Mouse (Mus musculus): ENCODE results near the gene Anks1. TPM values are rescaled to one million over a fixed set of nuclear protein-coding genes. Genes with fewer than 3 reads are reported as not detected.
A peak's percentile ranks its signal among the peaks of the same experiment; 100 is the strongest.

The Anks1 gene
- polyA plus RNA-seq, 1 experiment, result 19.8 TPM

DNA sequence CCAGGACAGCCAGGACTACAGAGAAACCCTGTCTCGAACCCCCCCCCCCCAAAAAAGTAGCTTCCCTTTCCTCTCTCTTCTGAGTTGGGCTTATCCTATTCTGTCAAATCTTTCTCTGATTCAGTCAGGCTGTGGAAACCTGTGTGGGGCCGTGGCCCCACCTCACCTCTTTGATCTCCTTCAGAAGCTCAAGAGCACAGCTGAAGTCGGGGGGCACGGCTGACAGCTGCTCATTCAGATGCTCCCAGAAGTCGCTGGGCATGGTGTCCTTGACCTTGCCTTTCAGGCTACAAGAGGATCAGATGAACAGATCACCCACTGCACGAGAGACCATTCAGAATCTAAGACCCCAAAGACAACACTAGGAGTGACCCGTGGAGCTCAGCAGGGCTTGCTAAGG lies 165.4 kb downstream of the Anks1 start:
- 74% methylated on average over 7 of the region's 7 CpGs for WGBS
- no peak for DNase-seq (ENCODE audit: low read depth, low spot score)

- 72% methylated on average over 9 of the region's 9 CpGs for WGBS
Measured at GRCm38 (mm10) chr17:28078028-28078427, 168.9 kb downstream of the Anks1 start.

GRCm38 (mm10) chr17:28079618-28080017 lies 170.5 kb downstream of the Anks1 start:
- DNase-seq (ENCODE audit: low read depth, low spot score), result peak; percentile 78
- under 1% methylated on average over 25 of the region's 25 CpGs for WGBS

More at GRCm38 (mm10) chr17:28078028-28078427, 168.9 kb downstream of the Anks1 start:
- DNase-seq (ENCODE audit: low read depth, low spot score), result no peak

GRCm38 (mm10) chr17:28080045-28080816 lies 171.1 kb downstream of the Anks1 start, which contains the start of gene Tcp11:
Gene Tcp11 (minus strand): TSS chr17:28080639.
- 2% methylated on average over 56 of the region's 57 CpGs for WGBS
- peak; percentile 13 for DNase-seq (ENCODE audit: low read depth, low spot score)

DNA sequence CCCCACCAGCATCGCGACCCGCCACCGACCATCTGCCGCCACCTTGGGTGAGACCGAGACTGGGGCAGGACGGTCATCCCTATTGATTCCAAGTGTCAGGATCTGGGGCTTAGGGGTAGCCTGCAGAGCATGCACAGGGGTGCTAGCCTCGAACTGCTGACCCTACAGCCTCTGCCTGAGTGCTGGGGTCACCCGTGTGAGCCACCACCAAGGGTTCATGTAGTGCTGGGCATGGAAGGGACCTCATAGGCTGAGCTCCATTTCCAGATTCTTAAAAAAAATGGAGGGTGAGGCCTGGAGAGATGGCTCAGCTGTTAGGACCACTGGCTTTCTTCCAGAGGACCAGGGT lies 171.7 kb downstream of the Anks1 start:
- 27% methylated on average over 9 of the region's 9 CpGs for WGBS
- DNase-seq (ENCODE audit: low read depth, low spot score), result no peak

DNA sequence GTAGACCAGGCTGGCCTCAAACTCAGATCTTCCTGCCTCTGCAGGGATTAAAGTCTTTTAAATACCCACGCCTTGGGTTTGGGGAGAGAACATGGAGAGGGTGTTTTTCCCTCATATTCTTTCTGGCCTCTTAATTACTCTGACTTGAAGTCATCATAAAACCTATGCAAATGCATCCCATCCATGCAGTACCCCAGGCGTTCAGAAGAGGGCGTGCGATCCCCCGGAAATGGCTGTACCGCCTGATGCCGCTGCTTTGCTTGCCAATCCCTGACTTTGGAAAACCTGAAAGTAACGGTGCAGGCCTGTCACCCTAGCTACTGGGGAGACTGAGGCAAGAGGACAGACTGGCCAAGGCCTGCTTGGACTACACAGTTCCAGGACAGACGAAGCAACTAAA lies 172.3 kb downstream of the Anks1 start:
- DNase-seq (ENCODE audit: low read depth, low spot score), result no peak
- WGBS, result 61% methylated on average over 9 of the region's 9 CpGs

DNA sequence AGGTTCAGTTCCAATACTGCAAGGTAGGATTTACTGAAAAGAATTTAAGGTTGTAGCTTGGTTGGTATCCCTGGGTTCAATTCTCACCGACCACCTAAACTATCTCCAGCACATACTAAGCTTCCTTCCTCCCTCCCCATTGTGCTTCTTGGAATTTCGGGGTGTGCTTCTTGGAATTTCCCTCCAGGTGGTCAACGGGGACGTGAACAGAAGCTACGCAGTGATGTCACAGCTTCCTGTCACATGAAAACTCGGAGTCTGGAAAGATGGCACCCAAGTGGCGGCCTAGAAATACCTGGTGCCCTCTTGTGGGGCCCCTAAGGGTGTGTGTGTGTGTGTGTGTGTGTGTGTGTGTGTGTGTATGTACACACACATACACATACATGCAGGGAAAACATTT lies 172.8 kb downstream of the Anks1 start:
- 93% methylated on average over 7 of the region's 7 CpGs for WGBS
- DNase-seq (ENCODE audit: low read depth, low spot score), result no peak

DNA sequence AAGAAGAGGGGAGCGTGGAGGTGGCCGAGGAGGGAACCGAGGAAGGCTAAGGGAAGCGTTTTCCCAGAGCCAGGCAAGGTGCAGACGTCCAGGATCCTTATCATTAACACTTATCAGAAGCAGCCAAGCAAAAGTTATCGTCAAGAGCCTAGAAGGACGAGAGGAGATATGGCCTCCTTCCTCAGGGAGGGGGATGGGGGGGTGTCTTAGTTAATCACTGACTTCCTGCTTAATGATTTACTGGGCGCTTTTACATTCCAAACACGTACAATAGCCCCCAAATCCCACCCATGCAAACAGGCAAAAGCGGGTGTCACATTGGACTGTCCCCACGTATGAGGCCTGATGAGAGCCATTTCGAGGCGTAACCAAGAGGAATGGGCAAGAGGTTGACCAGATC lies 173.8 kb downstream of the Anks1 start:
- WGBS, result 55% methylated on average over 13 of the region's 13 CpGs
- DNase-seq (ENCODE audit: low read depth, low spot score), result no peak

- 36% methylated on average over 22 of the region's 22 CpGs for WGBS
- no peak for DNase-seq (ENCODE audit: low read depth, low spot score)
Measured at GRCm38 (mm10) chr17:28084395-28084905, 175.3 kb downstream of the Anks1 start.

DNA sequence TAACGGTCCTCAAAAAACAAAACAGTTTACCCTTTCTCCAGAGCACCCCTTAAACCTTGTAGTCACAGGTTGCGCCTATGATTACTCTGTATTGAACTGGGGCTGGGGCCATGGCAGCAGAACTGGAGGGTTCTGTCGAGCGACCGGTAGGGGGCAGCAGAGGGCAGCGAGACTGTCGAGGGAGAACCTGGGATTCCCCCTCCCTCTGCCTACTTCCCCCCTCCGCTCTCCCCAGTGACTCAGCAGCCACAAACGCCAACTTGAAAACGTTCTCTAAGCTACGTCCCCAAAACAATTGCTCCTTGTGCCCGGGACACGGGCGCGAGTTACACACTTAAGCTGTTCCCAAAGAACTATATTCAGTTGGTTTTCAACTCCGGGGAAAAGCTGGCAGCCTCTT lies 175.9 kb downstream of the Anks1 start:
- under 1% methylated on average over 16 of the region's 16 CpGs for WGBS
- peak; percentile 54 for DNase-seq (ENCODE audit: low read depth, low spot score)

DNA sequence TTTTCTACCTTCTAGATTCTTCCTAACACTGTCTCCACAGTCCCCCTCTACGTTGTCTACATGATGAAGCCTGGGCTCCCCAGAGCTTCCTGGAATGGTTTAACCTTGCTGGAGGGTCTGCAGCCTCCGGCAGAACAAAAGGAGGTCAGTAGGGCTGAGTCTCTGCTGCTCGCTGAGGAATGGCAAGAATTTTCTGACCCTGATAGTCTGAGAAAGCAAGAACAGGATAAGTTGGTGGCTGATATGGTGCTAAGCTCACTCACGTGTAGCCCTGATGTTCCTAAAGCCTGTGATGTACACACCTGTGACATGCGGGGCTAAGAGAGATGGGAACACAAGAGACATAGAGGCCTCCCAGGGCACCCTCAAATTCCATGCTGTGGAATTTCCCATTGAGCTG lies 178.3 kb downstream of the Anks1 start:
- 79% methylated on average over 5 of the region's 5 CpGs for WGBS
- no peak for DNase-seq (ENCODE audit: low read depth, low spot score)

DNA sequence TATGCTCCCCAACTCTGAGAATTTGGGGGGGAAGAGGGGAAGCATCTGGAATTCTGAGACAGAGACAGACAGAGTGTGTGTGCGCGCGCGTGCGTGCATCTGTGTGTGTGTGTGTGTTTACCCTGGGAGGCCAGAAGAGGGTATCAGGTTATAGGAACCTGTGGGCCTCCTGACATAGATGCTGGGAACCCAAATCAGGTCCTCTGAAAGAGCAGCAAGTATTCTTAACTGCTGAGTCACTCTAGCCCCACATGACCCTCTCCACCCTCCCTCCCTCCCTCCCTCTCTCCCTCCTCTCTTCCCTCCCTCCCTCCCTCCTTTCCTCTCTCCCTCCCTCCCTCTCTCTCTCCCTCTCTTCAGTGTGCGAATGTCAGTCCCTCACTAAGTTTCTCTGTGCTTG lies 179.6 kb downstream of the Anks1 start:
- 92% methylated on average over 6 of the region's 6 CpGs for WGBS
- DNase-seq (ENCODE audit: low read depth, low spot score), result no peak

DNA sequence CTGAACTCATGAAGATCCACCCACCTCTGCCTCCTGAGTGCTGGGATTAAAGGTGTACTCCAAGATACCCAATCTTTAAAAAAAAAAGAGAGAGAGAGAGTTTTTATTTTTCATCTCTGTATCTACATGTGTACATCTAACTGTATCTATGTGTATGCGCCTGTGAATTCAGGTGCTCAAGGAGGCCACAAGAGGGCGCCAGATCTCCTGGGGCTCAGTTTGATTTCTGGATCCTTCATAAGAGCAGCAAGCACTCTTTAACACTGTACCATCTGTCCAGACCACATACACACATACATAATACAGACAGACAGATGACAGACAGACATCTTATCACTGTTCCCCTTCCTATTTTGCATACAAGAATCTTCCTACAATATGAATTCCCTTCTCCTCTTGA lies 183.2 kb downstream of the Anks1 start:
- DNase-seq (ENCODE audit: low read depth, low spot score), result no peak
- WGBS, result 95% methylated on average over 2 of the region's 2 CpGs

GRCm38 (mm10) chr17:28093837-28094236 lies 184.7 kb downstream of the Anks1 start:
- 82% methylated on average over 3 of the region's 3 CpGs for WGBS
- no peak for DNase-seq (ENCODE audit: low read depth, low spot score)

- DNase-seq (ENCODE audit: low read depth, low spot score), result no peak
- WGBS, result 69% methylated on average over 10 of the region's 10 CpGs
Measured at GRCm38 (mm10) chr17:28096418-28096817, 187.3 kb downstream of the Anks1 start.

- no peak for DNase-seq (ENCODE audit: low read depth, low spot score)
- WGBS, result 79% methylated on average over 13 of the region's 13 CpGs
Measured at GRCm38 (mm10) chr17:28097308-28097707, 188.2 kb downstream of the Anks1 start.

GRCm38 (mm10) chr17:28099086-28099485 lies 190.0 kb downstream of the Anks1 start:
- DNase-seq (ENCODE audit: low read depth, low spot score), result no peak
- 60% methylated on average over 3 of the region's 3 CpGs for WGBS

- DNase-seq (ENCODE audit: low read depth, low spot score), result no peak
- WGBS, result 81% methylated on average over 1 of the region's 1 CpGs
Measured at GRCm38 (mm10) chr17:28100669-28101068, 191.6 kb downstream of the Anks1 start.

DNA sequence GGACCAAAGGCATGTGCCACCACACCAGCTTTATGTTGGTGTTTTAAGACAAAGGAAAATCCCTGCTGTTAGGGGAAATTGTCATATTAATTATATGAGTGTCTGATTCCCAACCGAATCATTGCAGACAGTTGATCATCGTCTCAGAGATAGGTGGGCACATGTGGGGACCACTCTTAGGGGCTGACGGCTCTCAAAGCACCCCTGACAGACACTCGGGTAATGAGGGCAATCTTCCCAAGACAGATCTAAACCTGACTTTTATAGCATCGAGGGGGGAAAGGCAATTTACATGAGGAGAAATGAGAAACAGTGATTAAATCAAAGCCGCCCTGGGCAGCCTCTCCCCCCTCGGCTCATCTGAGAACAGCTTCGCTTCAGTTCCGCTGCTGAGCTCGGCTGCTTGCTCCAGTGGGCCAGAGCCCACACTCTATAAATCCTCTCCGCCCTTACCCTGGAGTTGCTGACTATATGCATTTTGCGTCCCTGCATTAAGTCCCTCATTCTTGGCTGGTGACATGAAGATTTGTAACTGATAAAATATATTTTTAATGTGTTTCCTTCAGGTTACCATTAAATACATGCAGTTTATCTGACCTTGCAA lies 192.3 kb downstream of the Anks1 start:
- no peak for DNase-seq (ENCODE audit: low read depth, low spot score)

GRCm38 (mm10) chr17:28101902-28102319 lies 192.8 kb downstream of the Anks1 start:
- 35% methylated on average over 10 of the region's 10 CpGs for whole genome bisulfite sequencing

More for the DNA sequence above, 192.3 kb downstream of the Anks1 start:
- 47% methylated on average over 12 of the region's 12 CpGs for WGBS

DNA sequence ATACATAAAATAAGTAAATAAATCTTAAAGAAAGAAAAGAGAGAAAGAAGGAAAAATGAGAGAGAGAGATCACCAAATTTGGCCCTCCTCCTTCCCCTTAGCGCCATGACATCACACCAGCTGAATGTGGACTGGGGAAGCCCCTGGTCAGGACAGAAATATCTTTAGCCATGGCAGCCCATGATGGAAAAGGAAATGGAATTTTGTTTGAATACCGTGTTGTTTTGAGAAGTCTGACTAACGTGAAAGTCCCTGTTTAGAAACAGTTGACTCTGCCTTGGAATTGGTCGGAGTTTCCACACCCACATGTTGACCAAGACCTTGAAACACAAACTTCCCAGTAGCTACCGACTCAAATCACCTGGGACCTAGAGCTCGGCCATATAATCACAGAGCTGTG lies 195.3 kb downstream of the Anks1 start:
- DNase-seq (ENCODE audit: low read depth, low spot score), result no peak

More at GRCm38 (mm10) chr17:28101902-28102319, 192.8 kb downstream of the Anks1 start:
- DNase-seq (ENCODE audit: low read depth, low spot score), result no peak

More for the DNA sequence above, 195.3 kb downstream of the Anks1 start:
- 47% methylated on average over 6 of the region's 6 CpGs for WGBS
